Mouse (Mus musculus) erythroblast, embryonic 14.5 days (primary cell): ENCODE measurements around the gene Fkbp2. TPM values are rescaled to one million over a fixed set of nuclear protein-coding genes. Genes with fewer than 3 reads are reported as not detected.

Source experiments
- H3K27me3 ChIP-seq: 2 replicates; pipeline ENCODE4 v1.6.1; 2012; ENCODE audit warnings: inconsistent platforms; ENCODE audit not compliant: control insufficient read depth
- H3K36me3 ChIP-seq: 2 replicates; pipeline ENCODE4 v1.6.1; 2012; ENCODE audit warnings: mild to moderate bottlenecking, inconsistent platforms; ENCODE audit not compliant: control insufficient read depth
- H3K4me1 ChIP-seq: 2 replicates; pipeline ENCODE4 v1.6.1; 2012; ENCODE audit warnings: inconsistent platforms; ENCODE audit not compliant: control insufficient read depth
- H3K4me3 ChIP-seq: replicated peaks from 2 replicates; pipeline ENCODE3; 2012; ENCODE audit warnings: moderate library complexity, mild to moderate bottlenecking, inconsistent platforms
- H3K9me3 ChIP-seq: 2 replicates; pipeline ENCODE4 v1.6.1; 2012; ENCODE audit warnings: low read length, inconsistent platforms, mixed read lengths; ENCODE audit not compliant: control insufficient read depth
- GATA1 ChIP-seq: IDR thresholded peaks from 2 replicates; pipeline ENCODE4 v1.6.1; 2012; ENCODE audit warnings: low read length, inconsistent platforms, mixed read lengths
- TAL1 ChIP-seq: IDR thresholded peaks from 3 replicates; pipeline ENCODE4 v1.6.1; 2012; ENCODE audit warnings: low read length, inconsistent platforms, mixed read lengths
- polyA plus RNA-seq: library from polyadenylated mRNA; stranded (reverse); fragments of >175 nt; gene quantifications from 2 replicates; pipeline ENCODE4 v1.2.3, GENCODE M21; 2012

The Fkbp2 gene
- polyA plus RNA-seq, 1 experiment = 29.1 TPM

DNA sequence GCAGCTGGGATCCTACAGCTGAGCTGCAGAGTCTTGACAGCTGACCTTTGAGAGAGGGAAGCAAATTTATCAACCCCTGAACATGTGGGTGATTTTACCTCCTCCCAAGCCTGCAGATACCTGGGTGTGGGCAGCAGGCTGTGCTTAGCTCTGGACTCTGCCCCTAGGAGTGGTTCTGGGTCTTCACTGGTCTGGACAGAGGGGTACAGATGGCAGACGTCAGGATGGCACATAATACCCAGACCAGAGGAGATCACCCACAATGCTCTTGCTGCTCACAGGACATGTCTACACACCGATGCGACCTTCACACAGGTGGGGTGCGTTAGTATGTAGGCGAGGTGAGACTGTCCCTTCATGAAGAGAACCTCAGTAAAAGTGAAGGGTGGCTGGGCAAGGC lies 30.8 kb downstream of the Fkbp2 start:
- H3K4me1 ChIP-seq = peaks cover 61% of the 10 kb centered on the region

GRCm38 (mm10) chr19:6948186-6948585 lies 32.1 kb downstream of the Fkbp2 start:
- Histone ChIP-seq H3K9me3 (no peaks in the 10 kb centered on the region), H3K36me3 (peaks cover 28% of the 10 kb centered on the region), H3K27me3 (no peaks in the 10 kb centered on the region), H3K4me1 (peaks cover 60% of the 10 kb centered on the region), H3K4me3 (no peak overlapping the region)
- no peak for TF ChIP-seq GATA1
- TF ChIP-seq TAL1 = no peak

More for the DNA sequence above, 30.8 kb downstream of the Fkbp2 start:
- H3K9me3 ChIP-seq = no peaks in the 10 kb centered on the region
- H3K27me3 ChIP-seq = no peaks in the 10 kb centered on the region
- no peak overlapping the region for H3K4me3 ChIP-seq
- TF ChIP-seq GATA1 (no peak), TAL1 (no peak)
- H3K36me3 ChIP-seq = peaks cover 28% of the 10 kb centered on the region

- TF ChIP-seq GATA1 = no peak
- TF ChIP-seq TAL1 = no peak
- Histone ChIP-seq H3K27me3 (no peaks in the 10 kb centered on the region), H3K9me3 (no peaks in the 10 kb centered on the region), H3K4me3 (no peak overlapping the region), H3K4me1 (peaks cover 59% of the 10 kb centered on the region), H3K36me3 (peaks cover 28% of the 10 kb centered on the region)
Measured at GRCm38 (mm10) chr19:6947742-6948141, 32.6 kb downstream of the Fkbp2 start.

- no peak overlapping the region for H3K4me3 ChIP-seq
Measured at GRCm38 (mm10) chr19:6943709-6944108, 36.6 kb downstream of the Fkbp2 start.

DNA sequence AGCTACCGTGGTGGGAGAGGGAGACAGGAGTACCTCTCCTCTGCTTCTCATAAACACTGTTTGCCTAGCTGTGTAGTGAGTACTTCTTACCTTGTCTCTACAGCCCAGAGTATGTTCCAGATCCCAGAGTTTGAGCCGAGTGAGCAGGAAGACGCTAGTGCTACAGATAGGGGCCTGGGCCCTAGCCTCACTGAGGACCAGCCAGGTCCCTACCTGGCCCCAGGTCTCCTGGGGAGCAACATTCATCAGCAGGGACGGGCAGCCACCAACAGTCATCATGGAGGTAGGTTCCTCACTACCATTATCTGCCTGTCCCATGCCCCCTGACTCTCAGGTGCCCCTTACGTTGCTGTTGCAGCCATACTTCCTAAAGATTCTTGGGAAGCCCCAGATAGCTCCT lies 37.5 kb downstream of the Fkbp2 start:
- Histone ChIP-seq H3K27me3 (0 out of 2 replicates have a peak, but pooled peaks cover 4% of the 10 kb centered on the region), H3K36me3 (peaks cover 25% of the 10 kb centered on the region), H3K4me3 (peak overlapping the region; percentile 81), H3K9me3 (no peaks in the 10 kb centered on the region), H3K4me1 (peaks cover 40% of the 10 kb centered on the region)
- TF ChIP-seq GATA1 (no peak), TAL1 (no peak)

More at GRCm38 (mm10) chr19:6943709-6944108, 36.6 kb downstream of the Fkbp2 start:
- TF ChIP-seq TAL1 (no peak), GATA1 (no peak)
- Histone ChIP-seq H3K4me1 (peaks cover 43% of the 10 kb centered on the region), H3K9me3 (no peaks in the 10 kb centered on the region), H3K36me3 (peaks cover 28% of the 10 kb centered on the region), H3K27me3 (no peaks in the 10 kb centered on the region)

DNA sequence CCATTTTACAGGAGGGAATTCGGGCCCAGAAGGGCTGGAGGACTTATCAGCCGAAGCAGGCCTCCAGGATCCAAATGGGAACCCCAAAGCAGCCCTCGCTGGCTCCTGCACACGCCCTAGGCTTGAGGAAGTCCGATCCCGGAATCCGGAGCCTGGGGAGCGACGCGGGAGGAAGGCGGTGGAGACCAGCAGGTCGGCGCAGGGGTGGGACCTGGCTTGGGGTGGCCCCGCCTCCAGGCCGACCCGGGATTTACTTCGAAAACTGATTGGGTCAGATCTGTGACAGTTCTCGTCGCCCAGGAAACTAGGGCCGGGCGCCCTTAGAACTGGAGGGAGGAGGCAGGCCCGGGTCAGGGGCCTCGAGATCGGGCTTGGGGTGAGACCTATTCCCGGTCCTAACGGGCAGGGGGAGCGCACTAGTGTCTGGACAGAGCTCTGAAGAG lies 38.0 kb downstream of the Fkbp2 start, which contains the start of gene Gpr137:
Gene Gpr137, minus strand, starts transcription at position 232 of the 443 bp plus-strand sequence.
- TF ChIP-seq GATA1 (no peak), TAL1 (no peak)
- Histone ChIP-seq H3K4me3 (peak within 1 kb of the TSS; percentile 81), H3K4me1 (peaks cover 40% of the 10 kb centered on the region), H3K36me3 (peaks cover 25% of the 10 kb centered on the region), H3K9me3 (no peaks in the 10 kb centered on the region), H3K27me3 (0 out of 2 replicates have a peak, but pooled peaks cover 4% of the 10 kb centered on the region)

DNA sequence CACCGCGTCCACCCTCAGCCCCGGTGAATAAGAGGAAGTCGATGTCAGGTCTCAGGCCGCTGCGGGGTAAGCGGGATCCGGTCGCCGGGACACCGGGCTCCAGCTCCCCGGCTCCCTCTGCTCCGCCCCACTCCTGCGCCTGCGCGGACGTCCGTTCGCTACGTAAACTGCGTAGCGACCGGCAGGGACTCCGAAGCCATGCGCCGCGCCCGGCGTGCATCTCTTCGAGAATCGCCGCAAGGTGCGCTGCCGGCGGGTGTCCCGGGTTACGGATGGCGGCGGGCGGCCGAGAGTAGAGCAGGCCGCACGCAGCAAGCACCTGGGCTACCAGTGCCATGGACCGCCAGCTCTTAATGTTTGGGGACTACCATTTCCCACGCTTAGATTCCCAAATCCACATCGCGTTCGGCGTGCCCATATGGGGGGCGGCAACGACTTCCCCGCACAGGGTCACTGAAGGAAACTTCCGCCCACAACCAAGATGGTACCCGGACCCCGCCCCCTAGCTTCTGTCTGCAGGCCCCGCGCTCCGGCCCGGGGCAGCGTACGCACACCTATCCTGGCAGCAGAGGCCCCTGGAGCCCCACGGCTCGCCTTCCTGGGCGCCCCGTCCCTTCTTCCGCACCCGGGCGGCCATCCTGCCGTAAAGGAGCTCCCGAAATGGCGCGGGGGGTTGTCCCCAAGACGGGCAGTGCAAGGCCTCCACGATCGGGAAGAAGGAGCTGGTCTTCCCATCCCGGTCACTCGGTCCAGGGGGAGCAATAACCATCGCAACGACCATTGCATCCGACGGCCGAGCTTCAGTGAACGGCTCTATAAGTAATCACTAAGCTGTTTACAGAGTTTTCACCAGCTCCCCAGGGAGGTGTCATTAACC lies 38.7 kb downstream of the Fkbp2 start, which contains the start of gene Bad:
Gene Bad, plus strand, starts transcription at position 490 of the 877 bp plus-strand sequence.
- H3K27me3 ChIP-seq = 0 out of 2 replicates have a peak, but pooled peaks cover 4% of the 10 kb centered on the region
- peaks cover 38% of the 10 kb centered on the region for H3K4me1 ChIP-seq
- no peaks in the 10 kb centered on the region for H3K9me3 ChIP-seq
- TF ChIP-seq TAL1 (no peak), GATA1 (no peak)
- peak within 1 kb of the TSS; percentile 81 for H3K4me3 ChIP-seq
- H3K36me3 ChIP-seq = peaks cover 22% of the 10 kb centered on the region

- TF ChIP-seq TAL1 = no peak
- no peak for TF ChIP-seq GATA1
- H3K4me1 ChIP-seq = peaks cover 34% of the 10 kb centered on the region
- H3K4me3 ChIP-seq = peak overlapping the region; percentile 81
Measured at GRCm38 (mm10) chr19:6940396-6941351, 39.6 kb downstream of the Fkbp2 start.

More at GRCm38 (mm10) chr19:6940396-6941351, 39.6 kb downstream of the Fkbp2 start:
- Histone ChIP-seq H3K27me3 (peaks cover 11% of the 10 kb centered on the region), H3K9me3 (no peaks in the 10 kb centered on the region), H3K36me3 (peaks cover 14% of the 10 kb centered on the region)
